Mouse (Mus musculus): ENCODE data around the gene Aff1. TPM values are rescaled to one million over a fixed set of nuclear protein-coding genes. Genes with fewer than 3 reads are reported as not detected.

Gene Aff1
- polyA plus RNA-seq, 1 experiment from 2014 or later, result 7.6 TPM

DNA sequence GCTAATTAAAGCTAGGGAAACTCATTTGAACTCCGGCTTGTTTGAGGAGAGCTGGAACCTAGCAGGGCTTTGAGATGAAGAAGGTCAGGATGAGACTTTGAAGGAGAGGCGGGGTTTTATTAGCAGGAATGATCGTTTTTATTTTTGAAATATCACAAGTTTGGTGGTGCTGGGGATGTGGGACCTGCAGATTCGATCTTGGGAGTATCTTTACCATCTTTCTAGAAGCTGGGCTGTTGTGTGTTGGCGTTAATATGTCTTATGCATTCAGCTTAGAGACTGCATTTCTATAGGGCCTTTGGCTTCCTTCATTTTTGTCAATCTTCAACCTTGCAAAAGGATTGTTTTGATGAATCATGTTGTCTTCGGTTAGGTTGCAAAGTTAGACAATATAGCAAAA lies 1.9 kb downstream of the Aff1 start:
- 56% methylated on average over 6 of the region's 6 CpGs for WGBS
- ATAC-seq (replicated peaks; ENCODE audit: insufficient number of reproducible peaks, insufficient read depth, low FRiP score, low read depth), result no peak
- peak overlapping the region; percentile 99; the same call in 1 of the 2 replicates for H3K4me2 ChIP-seq

GRCm38 (mm10) chr5:103697875-103698491 lies 5.8 kb downstream of the Aff1 start:
- Histone ChIP-seq H3K27ac (no peak overlapping the region), H3K4me1 (replicated peaks) (peaks cover 9% of the 10 kb centered on the region), H3K4me2 (no peak overlapping the region), H3K4me3 (no peak overlapping the region), H3K36me3 (no peaks in the 10 kb centered on the region), H3K27me3 (peaks cover 17% of the 10 kb centered on the region), H3K9me3 (replicated peaks) (no peaks in the 10 kb centered on the region), H3K9ac (no peak overlapping the region)
- ATAC-seq (replicated peaks; ENCODE audit: insufficient number of reproducible peaks, insufficient read depth, low FRiP score, low read depth), result no peak
- 71% methylated on average over 5 of the region's 5 CpGs for WGBS

More for the DNA sequence above, 1.9 kb downstream of the Aff1 start:
- no peak overlapping the region for H3K9ac ChIP-seq
- H3K27me3 ChIP-seq, result peaks cover 23% of the 10 kb centered on the region
- no peaks in the 10 kb centered on the region for H3K36me3 ChIP-seq
- peaks cover 16% of the 10 kb centered on the region for H3K4me1 ChIP-seq (replicated peaks)
- H3K9me3 ChIP-seq (replicated peaks), result no peaks in the 10 kb centered on the region
- no peak overlapping the region for H3K27ac ChIP-seq
- H3K4me3 ChIP-seq, result peak overlapping the region; percentile 68

DNA sequence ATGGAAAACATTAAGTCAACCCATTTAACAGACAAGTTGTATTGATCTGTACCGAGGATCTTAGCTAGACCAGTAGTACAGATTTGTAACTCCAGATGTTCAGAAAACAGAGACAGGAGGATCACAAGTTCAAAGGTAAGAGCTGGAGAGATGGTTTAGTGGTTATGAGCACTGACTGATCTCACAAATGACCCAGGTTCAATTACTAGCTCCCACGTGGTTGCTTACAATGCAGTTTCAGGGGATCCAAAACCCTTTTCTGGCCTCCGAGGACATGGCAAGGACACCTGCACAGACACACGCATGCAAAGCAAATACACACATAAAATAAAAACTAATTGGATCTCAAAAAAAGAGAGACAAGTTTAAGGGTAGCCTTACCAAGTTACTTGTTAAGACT lies 6.4 kb downstream of the Aff1 start:
- peaks cover 12% of the 10 kb centered on the region for H3K27me3 ChIP-seq
- H3K4me3 ChIP-seq, result no peak overlapping the region
- peaks cover 3% of the 10 kb centered on the region for H3K4me1 ChIP-seq (replicated peaks)
- H3K36me3 ChIP-seq, result no peaks in the 10 kb centered on the region
- H3K9ac ChIP-seq, result no peak overlapping the region
- WGBS, result 77% methylated on average over 4 of the region's 4 CpGs
- H3K27ac ChIP-seq, result no peak overlapping the region
- no peak overlapping the region for H3K4me2 ChIP-seq
- ATAC-seq (replicated peaks; ENCODE audit: insufficient number of reproducible peaks, insufficient read depth, low FRiP score, low read depth), result no peak
- no peaks in the 10 kb centered on the region for H3K9me3 ChIP-seq (replicated peaks)

DNA sequence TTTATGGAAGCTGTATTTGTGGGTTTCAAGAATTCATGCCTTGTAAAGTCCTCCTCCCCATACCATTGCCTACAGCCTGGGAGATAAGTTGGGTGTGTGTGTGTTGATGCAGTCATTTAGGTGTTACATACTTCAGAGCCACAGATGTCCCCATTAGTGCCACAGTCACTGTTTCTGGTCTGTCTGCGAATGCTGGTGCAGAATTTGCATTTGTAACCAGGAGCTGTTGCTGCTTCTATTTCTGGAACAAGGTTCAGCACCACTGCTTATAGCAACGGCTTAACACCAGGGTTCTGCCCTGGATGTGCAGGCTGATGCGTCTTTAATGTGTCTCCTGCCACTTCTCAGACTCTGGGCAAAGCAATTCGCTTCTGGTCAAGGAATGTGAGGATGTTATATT lies 7.4 kb downstream of the Aff1 start:
- Histone ChIP-seq H3K9ac (no peak overlapping the region), H3K27me3 (0 out of 2 replicates have a peak, but pooled peaks cover 3% of the 10 kb centered on the region), H3K4me3 (no peak overlapping the region), H3K36me3 (no peaks in the 10 kb centered on the region), H3K27ac (no peak overlapping the region), H3K4me2 (no peak overlapping the region), H3K9me3 (replicated peaks) (no peaks in the 10 kb centered on the region), H3K4me1 (replicated peaks) (peaks cover 3% of the 10 kb centered on the region; the same call in 1 of the 2 replicates)
- 30% methylated on average over 4 of the region's 4 CpGs for WGBS
- no peak for ATAC-seq (replicated peaks; ENCODE audit: insufficient number of reproducible peaks, insufficient read depth, low FRiP score, low read depth)

DNA sequence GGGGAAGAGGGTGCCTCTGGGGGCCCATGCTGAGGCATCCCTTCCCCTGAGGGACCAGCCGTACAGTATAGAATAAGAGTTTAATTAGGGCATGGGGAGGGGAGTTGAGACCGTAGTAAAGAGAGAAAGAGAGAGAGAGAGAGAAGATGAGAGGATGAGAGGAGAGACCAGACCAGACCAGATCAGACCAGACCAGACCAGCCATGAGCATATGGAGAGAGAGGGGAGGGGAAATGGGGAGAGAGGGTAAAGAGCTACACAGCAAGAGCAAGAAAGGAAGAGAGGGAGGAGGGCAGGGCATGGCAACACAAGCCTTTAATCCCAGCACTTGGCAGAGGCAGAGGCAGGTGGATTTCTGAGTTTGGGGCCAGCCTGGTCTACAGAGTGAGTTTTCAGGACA lies 8.5 kb downstream of the Aff1 start:
- no peak for ATAC-seq (replicated peaks; ENCODE audit: insufficient number of reproducible peaks, insufficient read depth, low FRiP score, low read depth)
- no peak overlapping the region for H3K27ac ChIP-seq
- no peak overlapping the region for H3K4me3 ChIP-seq
- 83% methylated on average over 2 of the region's 2 CpGs for WGBS
- no peaks in the 10 kb centered on the region for H3K9me3 ChIP-seq (replicated peaks)
- H3K27me3 ChIP-seq, result no peaks in the 10 kb centered on the region
- H3K4me2 ChIP-seq, result no peak overlapping the region
- H3K36me3 ChIP-seq, result no peaks in the 10 kb centered on the region
- peaks cover 3% of the 10 kb centered on the region; the same call in 1 of the 2 replicates for H3K4me1 ChIP-seq (replicated peaks)
- no peak overlapping the region for H3K9ac ChIP-seq

- H3K9ac ChIP-seq, result no peak overlapping the region
- WGBS, result 73% methylated on average over 3 of the region's 3 CpGs
- H3K27me3 ChIP-seq, result no peaks in the 10 kb centered on the region
- H3K4me1 ChIP-seq (replicated peaks), result peaks cover 3% of the 10 kb centered on the region; the same call in 1 of the 2 replicates
- no peaks in the 10 kb centered on the region for H3K36me3 ChIP-seq
- H3K9me3 ChIP-seq (replicated peaks), result no peaks in the 10 kb centered on the region
- no peak overlapping the region for H3K4me3 ChIP-seq
- H3K4me2 ChIP-seq, result no peak overlapping the region
- H3K27ac ChIP-seq, result no peak overlapping the region
- no peak for ATAC-seq (replicated peaks; ENCODE audit: insufficient number of reproducible peaks, insufficient read depth, low FRiP score, low read depth)
These were observed 9.3 kb downstream of the Aff1 start for GRCm38 (mm10) chr5:103701466-103701865.

DNA sequence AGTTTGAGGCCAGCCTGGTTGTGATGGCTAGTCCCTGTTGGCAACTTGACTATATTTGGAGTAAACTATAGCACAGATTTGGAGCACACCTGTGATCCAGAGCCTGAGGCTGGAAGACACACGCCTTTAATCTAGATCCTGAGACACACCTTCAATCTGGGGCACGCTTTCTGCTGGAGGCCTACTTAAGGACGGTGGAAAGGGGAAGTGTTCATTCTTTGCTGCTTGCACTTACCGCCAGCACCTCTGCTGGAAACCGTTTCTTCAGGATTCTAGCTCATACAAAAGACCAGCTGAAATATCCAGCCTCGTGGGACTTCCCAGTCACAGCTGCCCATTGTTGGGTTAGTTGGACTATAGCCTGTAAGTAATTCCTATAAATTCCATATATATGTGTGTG lies 10.4 kb downstream of the Aff1 start:
- H3K27ac ChIP-seq, result no peak overlapping the region
- H3K9ac ChIP-seq, result no peak overlapping the region
- peaks cover 3% of the 10 kb centered on the region; the same call in 1 of the 2 replicates for H3K4me1 ChIP-seq (replicated peaks)
- no peak for ATAC-seq (replicated peaks; ENCODE audit: insufficient number of reproducible peaks, insufficient read depth, low FRiP score, low read depth)
- no peaks in the 10 kb centered on the region for H3K27me3 ChIP-seq
- H3K36me3 ChIP-seq, result no peaks in the 10 kb centered on the region
- H3K4me3 ChIP-seq, result no peak overlapping the region
- no peak overlapping the region for H3K4me2 ChIP-seq
- H3K9me3 ChIP-seq (replicated peaks), result no peaks in the 10 kb centered on the region
- WGBS, result 71% methylated on average over 6 of the region's 6 CpGs

GRCm38 (mm10) chr5:103705331-103705730 lies 13.2 kb downstream of the Aff1 start:
- Histone ChIP-seq H3K4me2 (no peak overlapping the region), H3K9ac (no peak overlapping the region), H3K27me3 (no peaks in the 10 kb centered on the region), H3K27ac (no peak overlapping the region), H3K36me3 (no peaks in the 10 kb centered on the region), H3K4me3 (no peak overlapping the region), H3K4me1 (replicated peaks) (no peaks in the 10 kb centered on the region), H3K9me3 (replicated peaks) (no peaks in the 10 kb centered on the region)
- no peak for ATAC-seq (replicated peaks; ENCODE audit: insufficient number of reproducible peaks, insufficient read depth, low FRiP score, low read depth)
- WGBS, result 91% methylated on average over 4 of the region's 4 CpGs

DNA sequence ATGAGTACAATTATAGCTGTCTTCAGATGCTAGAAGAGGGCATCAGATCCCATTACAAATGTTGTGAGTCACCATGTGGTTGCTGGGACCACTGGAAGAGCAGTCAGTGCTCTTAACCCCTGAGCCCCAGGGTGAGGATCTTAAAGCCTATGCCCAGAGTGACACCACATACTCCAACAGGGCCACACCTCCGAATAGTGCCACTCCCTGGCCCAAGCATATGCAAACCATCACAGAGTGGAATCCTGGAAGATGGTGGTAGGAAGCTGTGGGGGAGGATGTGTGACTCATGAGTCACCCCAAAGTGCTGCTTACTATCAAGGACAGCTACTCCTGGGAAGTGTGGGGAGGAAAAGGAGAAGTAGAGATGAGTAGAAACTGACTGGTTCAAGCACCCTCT lies 13.7 kb downstream of the Aff1 start:
- no peak overlapping the region for H3K27ac ChIP-seq
- no peak overlapping the region for H3K9ac ChIP-seq
- H3K9me3 ChIP-seq (replicated peaks), result no peaks in the 10 kb centered on the region
- H3K4me3 ChIP-seq, result no peak overlapping the region
- ATAC-seq (replicated peaks; ENCODE audit: insufficient number of reproducible peaks, insufficient read depth, low FRiP score, low read depth), result no peak
- H3K4me2 ChIP-seq, result no peak overlapping the region
- no peaks in the 10 kb centered on the region for H3K36me3 ChIP-seq
- no peaks in the 10 kb centered on the region for H3K27me3 ChIP-seq
- no peaks in the 10 kb centered on the region for H3K4me1 ChIP-seq (replicated peaks)
- 86% methylated on average over 1 of the region's 1 CpGs for WGBS

GRCm38 (mm10) chr5:103709044-103709443 lies 16.9 kb downstream of the Aff1 start:
- 80% methylated on average over 3 of the region's 3 CpGs for WGBS
- Histone ChIP-seq H3K36me3 (no peaks in the 10 kb centered on the region), H3K4me2 (no peak overlapping the region), H3K27me3 (no peaks in the 10 kb centered on the region), H3K27ac (no peak overlapping the region), H3K4me3 (no peak overlapping the region), H3K9ac (no peak overlapping the region), H3K9me3 (replicated peaks) (no peaks in the 10 kb centered on the region), H3K4me1 (replicated peaks) (no peaks in the 10 kb centered on the region)
- ATAC-seq (replicated peaks; ENCODE audit: insufficient number of reproducible peaks, insufficient read depth, low FRiP score, low read depth), result no peak

- no peak overlapping the region for H3K4me2 ChIP-seq
- H3K4me3 ChIP-seq, result no peak overlapping the region
- no peak for ATAC-seq (replicated peaks; ENCODE audit: insufficient number of reproducible peaks, insufficient read depth, low FRiP score, low read depth)
- H3K4me1 ChIP-seq (replicated peaks), result no peaks in the 10 kb centered on the region
- no peak overlapping the region for H3K9ac ChIP-seq
- H3K27ac ChIP-seq, result no peak overlapping the region
- 56% methylated on average over 2 of the region's 2 CpGs for WGBS
- H3K9me3 ChIP-seq (replicated peaks), result no peaks in the 10 kb centered on the region
- H3K27me3 ChIP-seq, result no peaks in the 10 kb centered on the region
- H3K36me3 ChIP-seq, result no peaks in the 10 kb centered on the region
These were observed 19.7 kb downstream of the Aff1 start for GRCm38 (mm10) chr5:103711886-103712285.

DNA sequence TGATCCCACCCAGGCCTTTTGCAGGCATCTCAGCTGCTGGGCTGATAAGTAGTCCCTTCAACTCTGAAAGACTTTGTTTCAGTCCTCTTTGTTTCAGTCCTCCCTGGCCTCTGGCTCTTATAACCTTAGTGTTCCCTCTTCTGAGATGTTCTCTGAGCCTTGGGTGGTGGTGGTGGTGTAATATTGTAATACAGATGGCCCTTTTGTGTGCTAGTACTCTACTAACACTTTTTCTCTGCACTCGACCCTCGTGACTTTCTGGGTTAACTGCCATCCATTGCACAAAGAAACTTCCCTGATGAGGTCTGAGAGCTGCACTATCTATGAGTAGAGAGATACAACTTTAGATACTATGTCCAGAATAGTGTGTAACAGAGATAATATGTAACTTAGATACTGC lies 21.2 kb downstream of the Aff1 start:
- Histone ChIP-seq H3K27me3 (no peaks in the 10 kb centered on the region), H3K4me3 (no peak overlapping the region), H3K36me3 (no peaks in the 10 kb centered on the region), H3K9me3 (replicated peaks) (no peaks in the 10 kb centered on the region), H3K4me1 (replicated peaks) (no peaks in the 10 kb centered on the region), H3K4me2 (no peak overlapping the region), H3K27ac (no peak overlapping the region), H3K9ac (no peak overlapping the region)
- WGBS, result 51% methylated on average over 2 of the region's 2 CpGs
- ATAC-seq (replicated peaks; ENCODE audit: insufficient number of reproducible peaks, insufficient read depth, low FRiP score, low read depth), result no peak
